Mouse (Mus musculus) cortical plate, adult 2 months (tissue): ENCODE results near the gene Nckap5. TPM values are rescaled to one million over a fixed set of nuclear protein-coding genes. Genes with fewer than 3 reads are reported as not detected.

Experiments used
- H3K27ac ChIP-seq: fragments of 200-500 bp; 2 replicates; pipeline ENCODE4 v1.5.1; 2012; ENCODE audit warnings: low read length, control low read depth, inconsistent platforms; ENCODE audit not compliant: insufficient read depth
- H3K4me1 ChIP-seq: fragments of 200-500 bp; 2 replicates; pipeline ENCODE4 v1.6.1; 2011; ENCODE audit warnings: low read length; ENCODE audit not compliant: control insufficient read depth, insufficient read depth
- H3K4me3 ChIP-seq: fragments of 200-500 bp; 2 replicates; pipeline ENCODE4 v1.5.1; 2011; ENCODE audit warnings: mild to moderate bottlenecking, low read length, control low read depth; ENCODE audit not compliant: insufficient read depth
- CTCF ChIP-seq: fragments of 200-500 bp; IDR thresholded peaks from 2 replicates; pipeline ENCODE4 v1.5.1; 2011; ENCODE audit warnings: mild to moderate bottlenecking, control low read depth, low read length; ENCODE audit not compliant: insufficient read depth; ENCODE audit errors: extremely low read depth
- POLR2A ChIP-seq: fragments of 200-500 bp; IDR thresholded peaks from 2 replicates; pipeline ENCODE4 v1.6.1; 2011; ENCODE audit warnings: mild to moderate bottlenecking, low read length, control low read depth; ENCODE audit not compliant: insufficient read depth; ENCODE audit errors: extremely low read depth
- polyA plus RNA-seq: library from polyadenylated mRNA; depleted of rRNA; stranded (reverse); fragments of >200 nt; gene quantifications from 2 replicates; pipeline ENCODE4 v1.2.3, GENCODE M21; 2012

Nckap5 gene
- polyA plus RNA-seq, 1 experiment, result 3.1 TPM

DNA sequence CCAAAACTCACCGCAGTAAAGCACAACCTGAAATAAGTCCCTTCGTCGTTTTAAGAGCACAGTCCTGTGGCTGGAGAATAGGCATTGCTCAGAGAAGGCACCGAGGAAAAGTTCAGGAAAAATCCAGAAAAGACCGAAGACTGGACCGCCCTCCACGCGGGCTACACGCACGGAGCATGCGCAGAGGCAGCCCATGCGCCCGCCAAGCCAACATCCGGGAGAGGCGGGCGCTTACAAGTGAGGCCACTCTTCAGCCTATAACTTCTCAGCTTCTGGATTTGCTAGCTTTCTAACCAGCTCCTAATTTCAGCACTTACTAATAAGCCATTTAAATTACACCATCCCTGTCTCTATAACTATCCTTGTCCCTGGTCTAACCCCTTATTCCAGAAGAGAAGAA is 124.0 kb downstream of the Nckap5 start:
- H3K27ac ChIP-seq, result no peak overlapping the region
- TF ChIP-seq POLR2A, result no peak
- no peak overlapping the region for H3K4me3 ChIP-seq
- H3K4me1 ChIP-seq, result no peaks in the 10 kb centered on the region

DNA sequence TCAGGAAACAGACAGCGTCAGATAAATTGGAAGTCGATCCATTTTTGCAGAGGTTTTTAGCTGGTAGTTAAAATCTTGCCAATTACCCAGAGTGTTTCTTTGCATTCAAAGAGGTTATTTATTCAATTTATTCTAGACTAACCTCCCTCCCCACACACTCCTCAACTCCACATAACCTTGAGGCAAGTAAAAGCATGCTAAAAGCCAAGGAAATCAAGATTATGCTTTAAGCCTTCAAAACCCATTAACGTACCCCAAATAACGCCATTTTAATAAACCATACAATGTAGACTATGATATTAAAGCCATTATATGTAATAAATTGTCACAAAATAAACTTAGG is 129.7 kb downstream of the Nckap5 start:
- Histone ChIP-seq H3K4me1 (no peaks in the 10 kb centered on the region), H3K4me3 (no peak overlapping the region), H3K27ac (no peak overlapping the region)
- TF ChIP-seq CTCF (no peak), POLR2A (no peak)

DNA sequence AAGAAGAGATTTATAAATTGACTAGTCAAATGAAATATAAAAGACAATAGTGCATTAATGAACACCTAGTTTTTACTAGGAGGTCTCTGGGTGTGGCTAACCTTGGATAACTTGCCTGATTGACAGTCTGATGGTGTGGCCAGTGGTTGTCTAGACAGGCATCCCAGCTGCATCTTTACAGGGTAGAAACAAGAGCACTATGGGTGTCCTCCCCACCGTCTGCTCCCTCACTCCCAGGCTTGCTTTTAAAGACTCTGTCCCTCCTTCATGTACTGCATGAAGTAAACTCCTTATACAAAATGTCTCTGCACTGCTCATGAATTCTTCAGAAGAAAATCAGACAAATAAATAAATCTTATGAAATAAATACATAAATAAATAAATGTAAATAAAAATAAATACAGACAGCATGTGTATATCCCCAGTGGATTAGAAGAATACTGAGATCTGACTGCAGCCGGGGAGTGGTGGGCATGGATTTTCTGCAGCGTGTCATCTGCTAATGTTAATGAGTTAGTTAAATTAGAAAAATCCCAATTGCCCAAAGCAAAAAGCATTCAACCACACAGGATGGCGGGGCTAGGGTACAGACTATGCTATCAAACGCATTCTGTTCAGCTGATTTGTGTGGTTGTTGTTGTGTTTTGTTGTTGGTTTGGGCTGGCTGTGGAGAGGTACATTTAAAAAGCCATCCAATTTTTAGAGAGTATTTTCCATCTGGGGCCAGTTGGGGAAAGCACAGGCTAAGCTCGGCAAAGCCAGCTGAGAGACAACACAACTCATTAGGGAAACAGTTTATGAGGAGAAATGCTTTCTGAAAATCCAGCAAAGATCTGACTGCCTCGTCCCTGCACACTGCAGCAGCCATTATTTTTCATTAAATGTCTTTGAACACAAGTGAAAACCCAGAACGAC is 130.3 kb downstream of the Nckap5 start:
- TF ChIP-seq POLR2A (no peak), CTCF (no peak)
- no peak overlapping the region for H3K27ac ChIP-seq
- no peaks in the 10 kb centered on the region for H3K4me1 ChIP-seq
- no peak overlapping the region for H3K4me3 ChIP-seq

DNA sequence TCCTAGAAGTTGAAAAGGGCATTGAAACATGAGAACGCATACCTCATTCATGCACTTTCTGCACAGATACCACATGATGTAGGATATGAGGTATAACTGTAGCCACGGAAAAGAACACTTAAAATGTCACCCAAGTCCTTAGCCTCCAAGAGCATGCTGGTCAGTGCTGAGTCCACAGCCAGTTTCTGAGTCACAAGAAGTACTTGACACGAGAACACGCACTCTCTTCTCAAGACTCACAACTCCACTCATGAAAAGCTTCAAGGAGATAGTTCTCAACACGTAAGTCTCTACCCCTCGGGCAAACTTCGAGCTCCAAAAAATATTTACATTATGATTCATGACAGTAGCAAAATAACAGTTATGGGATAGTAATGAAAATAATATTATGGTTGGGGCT is 137.0 kb downstream of the Nckap5 start:
- no peak overlapping the region for H3K4me3 ChIP-seq
- no peak overlapping the region for H3K27ac ChIP-seq
- no peaks in the 10 kb centered on the region; the same call in 1 of the 2 replicates for H3K4me1 ChIP-seq
- TF ChIP-seq POLR2A (no peak), CTCF (no peak)

DNA sequence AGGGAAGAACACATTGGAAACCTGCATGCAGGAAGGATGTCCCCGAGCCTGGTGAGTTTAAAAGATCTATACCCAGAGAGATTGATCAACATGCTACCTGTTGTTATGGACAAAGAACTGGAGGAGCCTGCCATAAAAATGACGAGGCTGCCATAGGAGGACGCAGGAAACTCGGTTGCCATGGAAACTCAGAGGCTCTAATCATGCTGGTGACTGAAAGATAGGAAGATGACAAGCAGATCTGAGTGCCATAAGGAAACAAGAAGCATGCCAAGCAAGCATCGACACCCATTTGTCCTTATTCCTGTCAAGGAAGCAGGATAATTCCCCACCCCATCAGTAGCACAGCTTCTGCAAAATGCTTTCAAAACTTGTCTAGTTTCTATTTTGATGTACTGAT is 142.0 kb downstream of the Nckap5 start:
- TF ChIP-seq POLR2A, result no peak
- TF ChIP-seq CTCF, result no peak
- H3K27ac ChIP-seq, result no peak overlapping the region
- H3K4me1 ChIP-seq, result peaks cover 4% of the 10 kb centered on the region; the same call in 1 of the 2 replicates
- H3K4me3 ChIP-seq, result no peak overlapping the region

DNA sequence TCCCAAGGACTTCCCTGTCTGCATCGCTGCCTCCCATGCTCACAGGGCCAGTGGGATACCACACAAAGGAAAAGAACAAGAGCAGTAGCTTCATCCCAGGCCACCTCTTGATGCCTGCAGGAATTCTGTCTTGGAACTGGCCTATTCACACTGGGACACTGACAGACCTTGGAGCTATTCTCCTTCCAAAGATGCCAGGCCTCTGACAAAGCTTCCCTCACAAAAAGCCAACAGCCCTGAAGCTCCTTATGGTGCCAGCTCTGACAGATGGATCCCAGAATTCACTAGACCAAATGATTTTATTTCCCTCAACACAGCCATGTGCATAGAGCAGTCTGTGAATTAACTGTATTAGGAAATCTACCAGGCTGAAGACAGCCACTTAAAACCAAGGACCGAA is 143.9 kb downstream of the Nckap5 start:
- TF ChIP-seq CTCF (no peak), POLR2A (no peak)
- H3K4me3 ChIP-seq, result no peak overlapping the region
- H3K27ac ChIP-seq, result no peak overlapping the region
- H3K4me1 ChIP-seq, result peaks cover 6% of the 10 kb centered on the region

DNA sequence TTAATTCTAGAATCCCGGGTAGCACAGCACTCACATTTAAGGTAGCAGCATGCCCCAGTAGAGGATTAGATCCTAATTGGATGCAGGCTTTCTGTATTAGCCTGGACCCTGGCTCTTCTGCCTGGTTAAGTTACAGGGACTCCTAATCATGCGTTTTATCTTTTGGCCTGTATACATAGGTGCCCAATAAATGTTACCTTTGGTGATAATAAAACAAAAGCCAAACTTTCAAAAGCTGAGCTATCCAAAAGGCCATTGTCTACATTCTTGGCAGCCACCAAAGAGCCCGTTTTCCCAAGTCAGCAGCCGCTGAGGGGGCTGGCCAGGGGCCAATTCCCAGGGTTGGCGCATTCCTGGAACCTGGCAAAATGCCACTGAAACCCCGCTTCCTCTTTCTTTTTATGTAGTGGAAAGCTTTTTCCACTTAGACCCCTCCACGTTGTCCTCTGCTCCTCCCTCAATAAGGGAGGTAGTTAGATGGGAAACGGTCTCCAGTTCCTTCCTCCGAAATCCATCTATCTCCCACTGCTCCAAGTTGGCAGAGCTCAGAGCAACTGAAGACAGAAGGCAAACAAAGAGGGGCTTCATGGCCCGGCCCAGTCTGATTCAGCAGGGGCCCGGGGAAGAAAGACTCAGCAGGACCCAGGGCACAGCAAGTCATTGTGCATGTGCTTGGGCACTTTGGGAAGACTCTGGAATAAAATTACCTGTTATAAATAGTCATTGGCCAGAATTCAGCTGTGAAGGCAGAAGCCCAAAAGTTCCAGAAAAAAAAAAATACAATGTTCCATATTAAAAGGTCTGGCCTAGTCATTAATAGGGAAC is 146.8 kb downstream of the Nckap5 start:
- peaks cover 6% of the 10 kb centered on the region for H3K4me1 ChIP-seq
- no peak for TF ChIP-seq CTCF
- no peak for TF ChIP-seq POLR2A

DNA sequence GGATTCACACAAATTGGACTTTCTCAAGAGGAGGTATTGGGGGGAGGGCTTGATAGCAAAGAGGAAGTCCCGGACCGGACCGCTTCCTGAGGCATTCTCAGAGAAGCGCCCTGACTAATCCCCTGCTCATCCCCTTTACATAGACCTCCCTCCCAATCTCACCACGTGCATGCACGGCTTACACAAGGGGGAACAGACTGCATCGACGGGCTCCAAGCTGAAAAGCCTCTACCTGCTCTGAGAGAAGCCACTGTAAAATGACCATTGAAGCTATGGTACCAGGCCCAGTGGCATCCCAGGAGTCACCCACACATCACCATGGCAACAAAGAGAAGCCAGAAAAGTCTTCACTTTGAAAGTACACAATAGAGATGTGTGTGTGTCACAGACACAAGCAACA is 148.8 kb downstream of the Nckap5 start:
- TF ChIP-seq POLR2A (no peak), CTCF (no peak)
- Histone ChIP-seq H3K27ac (no peak overlapping the region), H3K4me3 (no peak overlapping the region), H3K4me1 (peaks cover 6% of the 10 kb centered on the region)

More for the DNA sequence above, 146.8 kb downstream of the Nckap5 start:
- no peak overlapping the region for H3K4me3 ChIP-seq
- no peak overlapping the region for H3K27ac ChIP-seq

DNA sequence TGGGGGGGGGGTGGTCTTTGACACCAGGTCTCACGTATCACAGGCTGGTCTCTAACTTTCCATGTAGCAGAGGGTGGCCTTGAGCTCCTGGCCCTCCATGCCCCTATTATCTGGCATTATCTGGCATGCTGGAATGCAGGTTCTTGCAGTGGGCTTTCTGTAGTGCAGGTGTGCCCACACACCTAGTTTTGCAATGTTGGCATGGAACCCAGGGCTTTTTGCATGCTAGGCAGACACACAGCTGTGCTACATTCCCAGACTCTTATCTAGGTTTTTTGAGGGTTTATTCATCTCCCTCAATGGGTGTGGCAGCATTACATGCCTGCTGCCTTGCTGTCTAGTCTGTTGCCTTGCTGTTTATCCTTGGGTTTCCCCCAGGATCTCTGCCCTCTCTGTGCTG is 151.3 kb downstream of the Nckap5 start:
- peaks cover 3% of the 10 kb centered on the region for H3K4me1 ChIP-seq
- H3K4me3 ChIP-seq, result no peak overlapping the region
- no peak for TF ChIP-seq POLR2A
- TF ChIP-seq CTCF, result no peak
- H3K27ac ChIP-seq, result no peak overlapping the region

DNA sequence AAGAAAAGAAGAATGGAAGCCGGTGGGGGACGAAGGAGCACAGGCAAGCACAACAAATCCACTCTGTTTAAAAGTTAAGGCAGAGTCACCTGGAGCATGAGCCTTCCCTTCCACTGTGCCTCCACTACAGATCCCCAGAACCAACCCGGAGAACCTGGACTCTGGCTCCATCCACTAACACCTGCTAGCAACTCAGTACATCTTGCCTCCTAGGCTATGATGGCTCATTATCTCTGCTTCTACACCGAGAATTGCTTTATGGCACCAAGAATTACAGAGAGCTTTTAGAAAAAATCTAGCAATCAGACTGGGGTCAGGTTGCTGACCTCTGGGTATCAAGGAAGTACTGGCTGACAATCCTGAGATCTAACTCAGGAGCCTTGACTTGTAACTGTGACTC is 153.3 kb downstream of the Nckap5 start:
- Histone ChIP-seq H3K4me1 (peaks cover 2% of the 10 kb centered on the region), H3K27ac (no peak overlapping the region), H3K4me3 (no peak overlapping the region)
- TF ChIP-seq POLR2A, result no peak
- no peak for TF ChIP-seq CTCF
